Mouse (Mus musculus): ENCODE measurements around the gene Gk2. TPM values are rescaled to one million over a fixed set of nuclear protein-coding genes. Genes with fewer than 3 reads are reported as not detected.

Gk2 gene
- not detected for total RNA-seq (2023)

GRCm38 (mm10) chr5:97456816-97457215, at the start of gene Gk2:
Gene Gk2 (minus strand): TSS chr5:97457021.

Other genes starting within 250 kb of the Gk2 start
- not detected for gene Naa11, start 64.6 kb downstream of the Gk2 start, total RNA-seq (2023)